Mouse (Mus musculus) intestine, embryonic 16.5 days (tissue): ENCODE results near the gene Rdh16f2. TPM values are rescaled to one million over a fixed set of nuclear protein-coding genes. Genes with fewer than 3 reads are reported as not detected.
"Not testable (repeated sequence)": the region's sequence is repeated elsewhere in the genome, so short reads cannot be mapped to it uniquely, and the experiment has no call there.

Experiments used
- ATAC-seq: fragments of 200-750 bp; cut with Nextera tagmentation; 2 replicates; pipeline ENCODE4 v1.8.0; 2017; ENCODE audit warnings: moderate TSS enrichment, moderate library complexity
- H3K27ac ChIP-seq: fragments of 300-500 bp; sonication (generic); 2 replicates; pipeline ENCODE4 v1.5.1; 2014; ENCODE audit warnings: mild to moderate bottlenecking, low read length
- H3K27me3 ChIP-seq: fragments of 300-500 bp; sonication (generic); replicated peaks from 2 replicates; pipeline ENCODE4 v1.6.1; 2014; ENCODE audit warnings: low read length, control low read depth, mixed read lengths; ENCODE audit not compliant: control insufficient read depth, insufficient read depth
- H3K36me3 ChIP-seq: fragments of 300-500 bp; sonication (generic); 2 replicates; pipeline ENCODE4 v1.6.1; 2014; ENCODE audit warnings: low read length, control low read depth; ENCODE audit not compliant: control insufficient read depth, insufficient read depth
- H3K4me1 ChIP-seq: fragments of 300-500 bp; sonication (generic); 2 replicates; pipeline ENCODE4 v1.6.1; 2014; ENCODE audit warnings: low read length, control low read depth, mixed read lengths; ENCODE audit not compliant: control insufficient read depth, insufficient read depth
- H3K4me2 ChIP-seq: fragments of 300-500 bp; sonication (generic); 2 replicates; pipeline ENCODE4 v1.6.1; 2014; ENCODE audit warnings: low read depth, low read length, control low read depth
- H3K4me3 ChIP-seq: fragments of 300-500 bp; sonication (generic); 2 replicates; pipeline ENCODE4 v1.5.1; 2014; ENCODE audit warnings: mild to moderate bottlenecking, low read length
- H3K9ac ChIP-seq: fragments of 300-500 bp; sonication (generic); 2 replicates; pipeline ENCODE4 v1.6.1; 2014; ENCODE audit warnings: low read depth, low read length
- H3K9me3 ChIP-seq: fragments of 300-500 bp; sonication (generic); 2 replicates; pipeline ENCODE4 v1.6.1; 2016; ENCODE audit warnings: low read length, control low read depth; ENCODE audit not compliant: control insufficient read depth
- WGBS: fragments of 180-500 bp; shearing (Covaris S2); extraction: QIAGEN DNeasy Blood & Tissue Kit; methylation state at CpG from one replicate; pipeline ENCODE4 v1.1.7; 2014; 5-methylcytosine and 5-hydroxymethylcytosine counted together
- polyA plus RNA-seq: library from polyadenylated mRNA; unstranded; fragments of >200 nt; fragmentation: Nextera tagmentation; extraction: Ambion mirVana; gene quantifications from 2 replicates; pipeline ENCODE4 v1.2.1, GENCODE M21; 2015

Gene Rdh16f2
- polyA plus RNA-seq, 1 experiment from 2014 or later, result 0.27 TPM

DNA sequence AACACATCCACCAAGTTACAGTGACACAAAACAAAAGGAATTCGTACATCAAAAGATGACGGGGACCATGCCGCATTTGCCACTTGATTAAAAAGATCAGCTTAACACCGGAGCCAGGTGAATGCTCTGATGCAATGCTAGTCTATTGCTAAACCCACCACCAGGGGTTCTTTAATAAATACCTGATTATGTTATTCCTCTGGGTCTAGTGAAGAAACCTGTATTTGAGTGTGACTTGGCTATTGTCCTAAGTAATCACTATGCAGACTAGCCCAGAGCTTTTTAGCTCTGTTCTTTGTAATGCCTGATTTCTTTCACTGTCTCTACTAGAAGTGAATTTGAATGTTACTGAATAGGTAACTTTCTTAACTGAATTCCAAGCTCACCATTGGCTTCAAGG lies 14.8 kb downstream of the Rdh16f2 start:
- H3K9ac ChIP-seq, result no peak overlapping the region
- H3K4me1 ChIP-seq, result peaks cover 13% of the 10 kb centered on the region; the same call in 1 of the 2 replicates
- WGBS, result 94% methylated on average over 4 of the region's 4 CpGs
- no peak for ATAC-seq
- no peak overlapping the region for H3K4me3 ChIP-seq
- no peak overlapping the region for H3K4me2 ChIP-seq
- H3K9me3 ChIP-seq, result no peaks in the 10 kb centered on the region
- no peaks in the 10 kb centered on the region for H3K27me3 ChIP-seq
- no peaks in the 10 kb centered on the region for H3K36me3 ChIP-seq
- H3K27ac ChIP-seq, result no peak overlapping the region

DNA sequence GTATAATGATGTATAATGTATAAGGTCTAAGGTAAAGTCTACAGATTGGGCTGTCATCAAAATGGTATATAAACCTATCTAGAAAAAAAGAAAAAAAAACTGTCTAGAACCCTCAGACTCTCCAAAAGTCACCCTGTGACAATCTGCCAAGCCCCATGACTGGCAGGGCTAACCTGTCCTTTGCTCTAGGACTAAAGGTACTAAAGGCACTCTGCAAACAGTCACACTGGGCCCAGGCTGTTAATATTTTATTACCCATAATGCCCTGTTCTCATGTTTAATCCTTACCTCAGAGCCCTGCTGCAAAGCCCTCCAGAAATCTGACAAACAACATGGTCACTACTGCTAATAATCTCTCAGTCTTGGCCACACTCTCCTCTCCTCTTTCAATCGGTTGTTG lies 20.3 kb downstream of the Rdh16f2 start:
- 51% methylated on average over 1 of the region's 1 CpGs for WGBS
- Histone ChIP-seq H3K4me2 (no peak overlapping the region), H3K9me3 (no peaks in the 10 kb centered on the region), H3K4me3 (no peak overlapping the region), H3K36me3 (no peaks in the 10 kb centered on the region), H3K4me1 (0 out of 2 replicates have a peak, but pooled peaks cover 3% of the 10 kb centered on the region), H3K9ac (no peak overlapping the region), H3K27ac (no peak overlapping the region), H3K27me3 (no peaks in the 10 kb centered on the region)
- ATAC-seq, result no peak

DNA sequence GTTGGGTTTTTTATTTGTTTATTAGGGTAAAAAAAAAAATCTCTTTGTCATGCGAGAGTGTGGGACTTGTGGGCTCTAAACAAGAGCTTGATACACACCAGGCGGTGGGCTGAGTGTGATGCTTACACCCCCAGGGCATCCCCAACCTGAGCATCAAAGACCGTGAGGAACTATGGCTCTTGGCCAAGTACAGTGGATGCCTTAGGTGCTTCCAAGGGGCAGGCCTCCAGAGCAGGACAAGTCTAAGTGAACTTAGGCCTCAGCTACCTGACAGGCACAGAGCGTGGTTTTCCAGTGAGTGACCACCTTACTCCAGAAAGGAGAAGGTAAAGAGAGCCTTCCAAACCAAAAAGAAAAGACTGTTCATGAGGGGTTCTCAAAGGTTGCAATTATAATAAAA lies 20.7 kb downstream of the Rdh16f2 start:
- H3K27me3 ChIP-seq, result no peaks in the 10 kb centered on the region
- 89% methylated on average over 4 of the region's 4 CpGs for WGBS
- H3K4me2 ChIP-seq, result no peak overlapping the region
- no peak overlapping the region for H3K27ac ChIP-seq
- no peak overlapping the region for H3K4me3 ChIP-seq
- H3K9ac ChIP-seq, result no peak overlapping the region
- no peak for ATAC-seq
- no peaks in the 10 kb centered on the region for H3K9me3 ChIP-seq
- H3K36me3 ChIP-seq, result no peaks in the 10 kb centered on the region
- 0 out of 2 replicates have a peak, but pooled peaks cover 3% of the 10 kb centered on the region for H3K4me1 ChIP-seq

DNA sequence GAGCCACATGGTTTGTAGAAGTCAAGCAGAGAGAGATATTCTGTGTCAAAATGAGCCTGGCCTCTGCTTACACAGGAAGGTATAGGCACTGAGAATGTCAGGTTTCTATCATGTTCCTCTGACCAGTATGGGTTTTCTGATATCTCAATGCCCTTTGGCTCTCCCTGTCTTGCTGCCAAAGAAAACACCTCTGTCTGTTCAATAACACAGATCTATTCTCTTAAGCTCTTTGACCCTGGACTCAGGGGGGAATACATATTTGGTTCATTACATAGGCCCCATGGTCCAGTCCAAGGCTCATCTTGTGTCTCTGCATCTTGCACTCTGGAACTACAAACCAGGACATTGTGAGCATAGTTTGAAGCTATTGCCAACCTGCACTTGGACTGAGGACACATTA lies 22.3 kb downstream of the Rdh16f2 start, which contains the start of gene Rdh7:
Gene Rdh7, minus strand, starts transcription at position 213 of the 400 bp plus-strand sequence.
- H3K4me3 ChIP-seq, result no peak within 1 kb of the TSS
- no peaks in the 10 kb centered on the region for H3K36me3 ChIP-seq
- H3K9me3 ChIP-seq, result no peaks in the 10 kb centered on the region
- H3K4me2 ChIP-seq, result no peak within 1 kb of the TSS
- no peak for ATAC-seq
- H3K9ac ChIP-seq, result no peak within 1 kb of the TSS
- H3K27ac ChIP-seq, result 0 out of 2 replicates have a peak within 1 kb of the TSS, but pooled peaks have one; percentile 18
- H3K4me1 ChIP-seq, result 0 out of 2 replicates have a peak, but pooled peaks cover 3% of the 10 kb centered on the region
- no peaks in the 10 kb centered on the region for H3K27me3 ChIP-seq

- Histone ChIP-seq H3K27ac (no peak overlapping the region), H3K36me3 (no peaks in the 10 kb centered on the region), H3K4me3 (no peak overlapping the region), H3K4me2 (no peak overlapping the region), H3K9me3 (no peaks in the 10 kb centered on the region), H3K9ac (no peak overlapping the region), H3K27me3 (no peaks in the 10 kb centered on the region), H3K4me1 (peaks cover 12% of the 10 kb centered on the region)
- whole genome bisulfite sequencing, result 79% methylated on average over 1 of the region's 1 CpGs
- ATAC-seq, result no peak
Observed at GRCm38 (mm10) chr10:127891481-127891880, 25.2 kb downstream of the Rdh16f2 start.

GRCm38 (mm10) chr10:127893163-127894022 lies 27.1 kb downstream of the Rdh16f2 start:
- H3K27me3 ChIP-seq, H3K36me3 ChIP-seq, H3K9ac ChIP-seq, H3K4me3 ChIP-seq, H3K9me3 ChIP-seq: not testable (repeated sequence)
- peaks cover 20% of the 10 kb centered on the region for H3K4me1 ChIP-seq
- ATAC-seq, result peak; percentile 96
- WGBS, result 38% methylated on average over 5 of the region's 5 CpGs
- H3K4me2 ChIP-seq, result peak overlapping the region; percentile 29; the same call in 1 of the 2 replicates
- peak overlapping the region; percentile 96 for H3K27ac ChIP-seq

GRCm38 (mm10) chr10:127896705-127897104 lies 30.4 kb downstream of the Rdh16f2 start:
- Histone ChIP-seq H3K9ac (no peak overlapping the region), H3K27me3 (no peaks in the 10 kb centered on the region), H3K9me3 (no peaks in the 10 kb centered on the region), H3K27ac (peak overlapping the region; percentile 27), H3K36me3 (no peaks in the 10 kb centered on the region), H3K4me2 (no peak overlapping the region), H3K4me3 (no peak overlapping the region), H3K4me1 (peaks cover 25% of the 10 kb centered on the region)
- 38% methylated on average over 5 of the region's 5 CpGs for WGBS
- no peak for ATAC-seq

DNA sequence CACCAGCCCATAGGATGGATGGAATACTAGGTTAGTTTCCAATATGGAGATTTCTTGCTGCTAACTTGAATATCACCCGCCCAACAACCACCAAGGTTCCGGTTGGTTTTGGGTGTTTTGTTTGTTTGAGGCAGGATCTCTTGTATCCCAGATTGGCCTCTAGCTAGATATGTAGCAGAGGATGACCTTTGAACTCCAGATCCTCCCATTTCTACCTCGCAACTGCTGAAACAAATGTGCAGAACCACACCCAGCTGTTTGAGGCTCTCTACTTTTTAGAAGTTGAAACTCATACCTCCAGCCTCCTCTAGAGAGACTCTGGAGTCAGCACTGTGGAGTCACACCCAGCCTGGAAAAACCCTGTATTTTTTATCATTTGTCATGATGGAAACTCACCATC lies 31.2 kb downstream of the Rdh16f2 start:
- no peak overlapping the region for H3K4me2 ChIP-seq
- H3K27me3 ChIP-seq, result no peaks in the 10 kb centered on the region
- H3K9me3 ChIP-seq, result no peaks in the 10 kb centered on the region
- 66% methylated on average over 3 of the region's 3 CpGs for WGBS
- peak overlapping the region; percentile 27; the same call in 1 of the 2 replicates for H3K27ac ChIP-seq
- H3K4me1 ChIP-seq, result peaks cover 25% of the 10 kb centered on the region
- ATAC-seq, result no peak
- H3K36me3 ChIP-seq, result no peaks in the 10 kb centered on the region
- no peak overlapping the region for H3K9ac ChIP-seq
- no peak overlapping the region for H3K4me3 ChIP-seq

GRCm38 (mm10) chr10:127898218-127898617 lies 31.9 kb downstream of the Rdh16f2 start, which contains the start of gene Sdr9c7:
TSS of gene Sdr9c7 (plus strand) at chr10:127898518.
- Histone ChIP-seq H3K4me2 (no peak within 1 kb of the TSS), H3K9me3 (no peaks in the 10 kb centered on the region)
- ATAC-seq, result no peak

More at GRCm38 (mm10) chr10:127898218-127898617, 31.9 kb downstream of the Rdh16f2 start, which contains the start of gene Sdr9c7:
- peak within 1 kb of the TSS; percentile 43 for H3K27ac ChIP-seq
- H3K27me3 ChIP-seq, result no peaks in the 10 kb centered on the region
- 79% methylated on average over 2 of the region's 2 CpGs for WGBS
- no peak within 1 kb of the TSS for H3K9ac ChIP-seq
- H3K4me3 ChIP-seq, result no peak within 1 kb of the TSS
- no peaks in the 10 kb centered on the region for H3K36me3 ChIP-seq
- peaks cover 25% of the 10 kb centered on the region for H3K4me1 ChIP-seq
